Mouse (Mus musculus) skeletal muscle tissue, adult 2 months (tissue): ENCODE measurements around the gene Arap1.

Experiments used
- DNase-seq: peaks from one replicate; pipeline ENCODE4 v3.0.0-alpha.2; 2012; ENCODE audit warnings: low read depth, low spot score

The Arap1 gene

GRCm38 (mm10) chr7:101394569-101394968 is 46.7 kb downstream of the Arap1 start:
- DNase-seq, result no peak

DNA sequence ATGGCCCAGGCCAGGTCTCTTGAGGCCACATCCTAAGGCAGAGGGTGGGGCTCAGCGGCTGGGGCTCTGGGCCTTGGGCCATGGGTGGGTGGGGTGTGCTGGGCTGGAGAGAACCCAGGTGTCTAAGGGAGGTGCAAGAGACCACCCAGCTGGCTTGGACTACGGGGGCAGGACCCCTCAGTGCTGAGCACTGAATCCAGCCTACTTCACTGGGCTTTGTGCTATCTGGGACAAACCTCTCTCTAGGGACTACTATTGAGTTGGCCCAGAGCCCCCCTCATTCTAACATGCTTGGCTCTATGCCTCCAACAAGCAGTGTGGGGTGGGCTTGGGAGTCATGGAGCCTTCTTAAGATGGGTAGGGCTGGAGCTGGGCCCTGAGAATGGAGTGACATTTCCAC is 47.6 kb downstream of the Arap1 start:
- no peak for DNase-seq

- no peak for DNase-seq
Measured at GRCm38 (mm10) chr7:101397175-101397574, 49.3 kb downstream of the Arap1 start.

DNA sequence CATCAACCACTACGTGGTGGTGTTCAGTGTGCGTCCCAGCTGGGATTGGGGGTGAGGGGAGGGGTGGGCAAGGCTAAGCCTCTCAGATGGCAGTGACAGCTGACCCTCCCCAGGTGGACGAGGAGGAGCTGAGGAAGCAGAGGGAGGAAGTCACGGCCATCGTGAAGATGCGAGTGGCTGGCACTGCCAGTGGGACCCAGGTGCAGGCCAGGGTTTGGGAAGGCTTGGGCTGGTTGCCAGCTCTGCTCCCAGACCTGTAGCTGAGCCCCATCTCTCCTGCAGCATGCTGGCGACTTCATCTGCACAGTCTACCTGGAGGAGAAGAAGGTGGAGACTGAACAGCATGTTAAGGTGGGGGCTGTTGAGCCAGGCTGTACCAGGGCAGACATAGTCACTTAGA is 53.6 kb downstream of the Arap1 start:
- DNase-seq, result no peak

GRCm38 (mm10) chr7:101403831-101404230 is 56.0 kb downstream of the Arap1 start:
- DNase-seq, result no peak

DNA sequence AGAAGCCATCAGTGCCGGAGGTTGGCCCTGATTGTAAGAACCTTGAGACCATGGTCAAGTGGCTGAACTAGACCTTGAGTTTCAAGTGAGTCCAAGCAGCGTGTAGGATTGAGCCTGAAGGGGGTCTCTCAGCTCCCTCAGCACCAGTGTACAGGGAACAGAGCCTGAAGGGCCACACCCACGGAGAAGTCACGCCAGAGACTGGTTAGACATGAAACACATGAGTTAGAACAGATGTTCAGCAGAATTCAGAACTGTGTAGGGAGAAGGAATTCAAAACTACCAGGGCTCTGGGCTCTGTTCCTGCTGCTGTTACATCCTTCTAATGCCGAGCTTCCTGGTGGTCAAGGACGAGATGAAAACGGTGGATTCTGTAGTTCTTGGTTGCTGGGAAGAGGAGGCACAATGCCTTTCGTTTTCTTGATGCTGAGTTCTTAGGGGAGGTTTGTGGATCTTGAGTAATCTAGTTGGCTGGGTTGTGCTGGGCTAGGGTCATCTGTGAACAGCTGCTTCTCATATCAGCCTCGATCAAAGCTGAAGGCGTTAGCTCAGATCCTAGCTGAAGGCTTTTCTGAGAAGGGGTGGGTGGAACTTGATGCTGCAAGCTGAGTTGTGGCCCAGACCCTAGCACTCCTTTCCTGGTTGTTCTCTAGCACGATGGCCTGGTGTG is 62.5 kb downstream of the Arap1 start, which contains the start of gene Gm45837:
Gene Gm45837 (plus strand): TSS at position 620 of the 670 bp plus-strand sequence.
- DNase-seq, result no peak

- peak; percentile 77 for DNase-seq
Measured at GRCm38 (mm10) chr7:101412796-101413195, 64.9 kb downstream of the Arap1 start.

DNA sequence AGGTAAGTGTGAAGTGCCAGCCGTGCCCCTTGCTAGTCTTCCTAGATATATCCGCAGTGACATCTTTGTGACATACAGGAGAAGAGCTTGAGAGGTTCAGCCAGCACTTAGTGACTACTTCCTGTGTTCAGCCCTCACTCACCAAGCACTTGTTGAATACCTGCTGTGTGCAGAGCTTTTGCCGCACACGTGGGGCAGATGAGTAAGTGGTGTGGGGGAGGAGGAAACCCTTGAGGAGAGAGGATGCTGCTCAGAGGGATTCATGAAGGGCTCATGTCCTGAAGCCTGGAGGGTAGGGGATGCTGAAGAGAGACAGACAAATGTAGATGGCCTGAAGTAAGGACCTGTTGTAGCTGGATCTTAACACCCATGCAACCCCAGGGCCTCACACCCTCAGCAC is 66.3 kb downstream of the Arap1 start:
- DNase-seq, result no peak

- no peak for DNase-seq
Measured at GRCm38 (mm10) chr7:101414661-101415511, 67.0 kb downstream of the Arap1 start.

DNA sequence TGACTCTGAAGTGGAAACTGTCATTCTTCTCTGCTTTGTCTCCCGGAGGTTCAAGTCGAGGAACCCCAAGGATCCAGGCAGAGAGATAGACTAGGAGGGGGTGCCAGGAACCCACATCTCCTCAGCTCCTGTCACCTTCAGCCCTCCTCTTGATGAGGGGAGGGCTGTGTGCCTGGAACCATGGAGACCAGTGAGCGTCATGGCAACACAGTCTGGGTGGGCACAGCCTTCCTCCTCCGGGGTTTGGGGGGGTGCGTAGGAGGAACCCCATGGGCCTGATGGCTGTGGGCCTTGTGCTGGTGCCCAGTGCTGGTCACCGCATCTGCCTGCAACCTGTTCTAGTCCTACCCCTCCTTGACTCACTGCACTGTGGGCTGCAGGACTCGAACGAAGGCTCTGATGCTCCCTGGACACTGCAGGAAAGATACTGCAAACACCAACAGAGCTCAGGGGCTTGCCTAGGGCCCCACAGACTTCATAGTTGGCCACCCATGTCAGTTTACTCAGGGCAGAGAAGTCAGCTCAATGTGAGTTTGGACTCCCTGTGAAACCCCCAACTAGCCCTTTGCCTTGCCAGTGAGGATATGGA is 67.7 kb downstream of the Arap1 start:
- DNase-seq, result no peak

- no peak for DNase-seq
Measured at GRCm38 (mm10) chr7:101416391-101416790, 68.5 kb downstream of the Arap1 start.

- no peak for DNase-seq
Measured at GRCm38 (mm10) chr7:101419013-101419770, 71.3 kb downstream of the Arap1 start.

DNA sequence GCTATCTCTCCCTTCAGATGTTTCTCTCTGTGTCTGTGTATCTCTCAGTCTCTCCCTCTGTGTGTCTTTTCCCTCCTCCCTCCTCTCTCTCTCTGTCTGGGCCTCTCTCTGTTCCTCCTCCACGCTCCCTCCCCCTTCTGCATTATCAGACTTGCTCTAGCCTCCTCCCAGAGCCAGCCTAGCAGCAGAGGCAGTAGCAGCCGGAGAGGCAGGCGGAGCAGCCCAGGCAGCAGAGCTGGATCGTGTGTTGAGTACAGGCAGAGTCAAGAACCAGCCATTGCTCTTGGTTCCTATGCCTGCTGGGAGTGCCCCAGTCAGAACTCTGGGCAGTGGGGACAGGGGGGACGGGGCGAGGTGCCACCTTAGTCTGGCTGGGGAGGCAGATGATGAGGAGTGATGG is 73.7 kb downstream of the Arap1 start, which contains the start of gene Pde2a:
Gene Pde2a (plus strand): TSS at position 163 of the 400 bp plus-strand sequence.
- no peak for DNase-seq

DNA sequence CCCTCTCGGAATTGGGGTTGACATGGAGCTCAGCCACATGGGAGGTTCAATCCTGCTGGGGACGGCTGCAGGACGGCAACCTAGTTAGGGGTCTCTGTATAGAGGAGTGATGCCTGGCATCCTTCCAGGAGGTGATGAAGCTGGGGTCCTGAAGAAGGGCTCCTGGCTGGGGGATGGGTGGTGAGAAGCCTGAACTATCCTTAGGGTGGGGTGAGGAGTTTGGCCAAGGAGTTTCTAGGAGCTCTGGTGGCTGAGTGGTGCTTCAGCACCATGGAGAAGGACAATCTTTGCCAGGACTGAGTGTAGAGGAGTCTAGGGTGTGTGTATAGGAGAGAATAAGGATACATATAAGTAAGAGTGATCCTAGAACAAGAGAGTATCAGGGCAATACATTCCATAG is 74.2 kb downstream of the Arap1 start:
- no peak for DNase-seq

DNA sequence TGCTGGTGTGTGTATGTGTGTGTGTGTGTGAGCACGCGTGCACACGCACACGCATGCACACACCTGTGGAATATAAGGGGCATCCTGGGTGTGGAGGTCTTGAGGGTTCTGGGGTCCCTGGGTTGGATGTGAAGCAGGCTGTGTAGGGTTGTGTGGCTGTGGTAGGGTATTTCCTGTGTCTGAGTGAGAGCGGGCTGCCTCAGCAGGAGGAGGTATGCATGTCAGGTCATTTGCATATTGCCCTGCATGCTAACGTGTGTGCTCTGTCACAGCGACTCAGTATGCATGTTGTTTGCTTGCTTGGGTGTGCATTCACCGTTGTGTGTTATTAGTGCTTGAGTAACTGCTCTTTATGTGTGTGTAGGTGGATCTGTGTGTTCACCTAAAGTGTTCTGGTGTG is 74.8 kb downstream of the Arap1 start:
- DNase-seq, result no peak

- DNase-seq, result no peak
Measured at GRCm38 (mm10) chr7:101423970-101424369, 76.1 kb downstream of the Arap1 start.

- no peak for DNase-seq
Measured at GRCm38 (mm10) chr7:101426692-101427091, 78.8 kb downstream of the Arap1 start.

GRCm38 (mm10) chr7:101427736-101428135 is 79.9 kb downstream of the Arap1 start:
- DNase-seq, result no peak

DNA sequence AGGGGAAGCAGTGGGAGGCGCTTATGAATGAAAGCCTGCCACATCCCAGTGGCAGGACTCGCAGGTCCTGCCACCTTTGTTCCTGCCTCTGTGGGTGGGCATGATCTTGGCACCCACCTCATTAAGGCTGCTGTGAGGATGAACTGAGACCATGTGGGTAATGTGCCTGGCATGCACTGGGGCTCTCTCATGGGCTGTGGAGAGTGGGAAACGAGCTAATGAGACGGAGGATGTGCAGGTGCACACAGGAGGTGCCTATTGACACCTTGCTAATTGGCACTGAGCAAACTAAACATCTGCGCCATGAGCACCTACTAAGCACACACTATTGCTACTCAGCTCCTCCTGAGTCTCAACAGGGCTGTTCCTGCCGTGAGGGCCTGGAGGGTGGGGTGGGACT is 87.2 kb downstream of the Arap1 start:
- no peak for DNase-seq

GRCm38 (mm10) chr7:101437876-101438275 is 90.0 kb downstream of the Arap1 start:
- DNase-seq, result no peak

GRCm38 (mm10) chr7:101443093-101443492 is 95.2 kb downstream of the Arap1 start:
- DNase-seq, result no peak

GRCm38 (mm10) chr7:101444211-101444610 is 96.3 kb downstream of the Arap1 start:
- no peak for DNase-seq
